Mouse (Mus musculus) liver, embryonic 14.5 days (tissue): Measurements from ENCODE around the gene Erf. TPM values are rescaled to one million over a fixed set of nuclear protein-coding genes. Genes with fewer than 3 reads are reported as not detected.

Experiments
- ATAC-seq: fragments of 200-750 bp; cut with Nextera tagmentation; 2 replicates; pipeline ENCODE4 v1.8.0; 2017; ENCODE audit warnings: moderate number of reproducible peaks, mild to moderate bottlenecking, moderate library complexity; ENCODE audit not compliant: insufficient read depth
- DNase-seq, 3 experiments: peaks; one replicate each; pipeline ENCODE4 v3.0.0-alpha.2; 2012 to 2013; ENCODE audit warnings: low read depth in 3 of 3, low spot score in 3 of 3
- H3K27ac ChIP-seq: fragments of 300-500 bp; sonication (generic); 2 replicates; pipeline ENCODE4 v1.5.1; 2014; ENCODE audit warnings: moderate library complexity, mild to moderate bottlenecking, control low read depth, inconsistent platforms
- H3K27me3 ChIP-seq: fragments of 300-500 bp; sonication (generic); 2 replicates; pipeline ENCODE4 v1.6.1; 2014; ENCODE audit warnings: mild to moderate bottlenecking, low read length, moderate library complexity; ENCODE audit not compliant: control insufficient read depth, insufficient read depth
- H3K36me3 ChIP-seq: fragments of 300-500 bp; sonication (generic); replicated peaks from 2 replicates; pipeline ENCODE4 v1.6.1; 2014; ENCODE audit warnings: low read depth; ENCODE audit not compliant: control insufficient read depth, insufficient read depth
- H3K4me1 ChIP-seq, 2 experiments: fragments of 200-500 bp in 1 of 2; fragments of 300-500 bp in 1 of 2; sonication (generic) in 1 of 2; replicated peaks; 2 replicates each; pipeline ENCODE4 v1.6.1; 2012 to 2014; ENCODE audit warnings: antibody characterized with exemption in 1 of 2, inconsistent platforms in 1 of 2, low read length in 1 of 2; ENCODE audit not compliant: control insufficient read depth in 2 of 2, insufficient read depth in 2 of 2
- H3K4me2 ChIP-seq: fragments of 300-500 bp; sonication (generic); 2 replicates; pipeline ENCODE4 v1.6.1; 2014; ENCODE audit warnings: low read depth, mild to moderate bottlenecking, control low read depth, moderate library complexity
- H3K4me3 ChIP-seq, 2 experiments: fragments of 200-500 bp in 1 of 2; fragments of 300-500 bp in 1 of 2; sonication (generic) in 1 of 2; 2 replicates each; pipeline ENCODE4 v1.5.1; 2012 to 2014; ENCODE audit warnings: low read depth in 2 of 2, low read length in 2 of 2, mild to moderate bottlenecking in 2 of 2, control low read depth in 1 of 2, inconsistent platforms in 1 of 2, moderate library complexity in 1 of 2; ENCODE audit not compliant: insufficient read depth in 1 of 2
- H3K9ac ChIP-seq: fragments of 300-500 bp; sonication (generic); replicated peaks from 2 replicates; pipeline ENCODE4 v1.6.1; 2014; ENCODE audit warnings: mild to moderate bottlenecking, control low read depth, moderate library complexity
- H3K9me3 ChIP-seq: fragments of 300-500 bp; sonication (generic); 2 replicates; pipeline ENCODE4 v1.6.1; 2016; ENCODE audit warnings: low read length, mixed read lengths; ENCODE audit not compliant: control insufficient read depth
- CTCF ChIP-seq: IDR thresholded peaks from 2 replicates; pipeline ENCODE4 v1.5.1; 2016; ENCODE audit warnings: antibody characterized with exemption, low read depth, control low read depth
- EP300 ChIP-seq: IDR thresholded peaks from 2 replicates; pipeline ENCODE4 v1.6.1; 2016; ENCODE audit warnings: antibody characterized with exemption, low read depth
- WGBS: fragments of 180-500 bp; shearing (Covaris S2); extraction: QIAGEN DNeasy Blood & Tissue Kit; methylation state at CpG from one replicate; pipeline ENCODE4 v1.1.7; 2014; ENCODE audit not compliant: insufficient replicate concordance; 5-methylcytosine and 5-hydroxymethylcytosine counted together
- microRNA-seq: library from miRNA; unstranded; fragments of <30 nt; microRNA quantifications from one replicate; pipeline ENCODE4, GENCODE M21; 2016
- polyA plus RNA-seq, 2 experiments: library from polyadenylated mRNA; depleted of rRNA in 1 of 2; stranded (reverse) in 1 of 2; unstranded in 1 of 2; fragments of >200 nt; fragmentation: Nextera tagmentation in 1 of 2; extraction: Ambion mirVana in 1 of 2; gene quantifications; 2 replicates each; pipeline versions ENCODE4 v1.2.1 to v1.2.3; 2012 to 2014

Erf gene
- polyA plus RNA-seq, 2 experiments, result 5.1 to 8.5 TPM

- no peak overlapping the region for H3K9ac ChIP-seq
- H3K4me2 ChIP-seq, result no peak overlapping the region; the same call in 1 of the 2 replicates
- DNase-seq (no peak), ATAC-seq (no peak)
- TF ChIP-seq EP300 (no peak), CTCF (no peak)
- H3K4me1 ChIP-seq, result peaks cover 17 to 28% of the 10 kb centered on the region in 2 experiments
- no peaks in the 10 kb centered on the region for H3K27me3 ChIP-seq
- H3K4me3 ChIP-seq, result no peak overlapping the region
- H3K9me3 ChIP-seq, result no peaks in the 10 kb centered on the region
- H3K27ac ChIP-seq, result no peak overlapping the region
- WGBS, result 40% methylated on average over 16 of the region's 16 CpGs
- H3K36me3 ChIP-seq, result peaks cover 82% of the 10 kb centered on the region
These were observed 45.0 kb downstream of the Erf start for GRCm38 (mm10) chr7:25205355-25206093.

DNA sequence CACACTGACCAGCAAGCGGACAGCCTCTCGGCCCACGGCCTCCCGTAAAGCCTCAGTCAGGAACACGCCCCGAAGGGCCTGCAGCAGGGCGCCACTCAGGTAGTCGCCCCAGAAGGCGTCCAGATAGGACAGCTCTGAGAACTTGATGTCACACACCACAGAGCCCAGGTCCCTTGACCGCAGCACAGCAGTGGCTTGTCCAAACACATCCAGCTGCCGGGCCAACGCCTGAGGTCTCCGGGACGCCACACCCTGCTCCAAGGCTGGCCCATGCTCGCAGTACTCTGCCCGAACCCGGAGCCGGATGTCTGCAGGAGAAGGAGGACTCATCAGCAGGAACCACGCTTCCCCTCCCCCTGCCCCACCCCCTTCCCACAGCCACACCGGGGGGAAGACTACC is 46.9 kb downstream of the Erf start:
- peaks cover 6 to 10% of the 10 kb centered on the region in 2 experiments for H3K4me1 ChIP-seq
- no peak overlapping the region for H3K27ac ChIP-seq

GRCm38 (mm10) chr7:25197384-25198018 is 53.1 kb downstream of the Erf start:
- ATAC-seq (no peak), DNase-seq (no peak)
- no peak overlapping the region for H3K9ac ChIP-seq
- H3K27me3 ChIP-seq, result no peaks in the 10 kb centered on the region
- H3K4me1 ChIP-seq, result peaks cover 34 to 37% of the 10 kb centered on the region in 2 experiments
- TF ChIP-seq CTCF (no peak), EP300 (no peak)
- H3K4me2 ChIP-seq, result no peak overlapping the region
- peaks cover 4% of the 10 kb centered on the region for H3K36me3 ChIP-seq
- no peak overlapping the region for H3K4me3 ChIP-seq
- H3K27ac ChIP-seq, result no peak overlapping the region
- WGBS, result 63% methylated on average over 10 of the region's 10 CpGs
- H3K9me3 ChIP-seq, result no peaks in the 10 kb centered on the region

More for the DNA sequence above, 46.9 kb downstream of the Erf start:
- TF ChIP-seq EP300, result no peak
- TF ChIP-seq CTCF, result no peak
- Histone ChIP-seq H3K9ac (no peak overlapping the region), H3K27me3 (no peaks in the 10 kb centered on the region), H3K36me3 (peaks cover 64% of the 10 kb centered on the region), H3K9me3 (no peaks in the 10 kb centered on the region), H3K4me2 (no peak overlapping the region), H3K4me3 (no peak overlapping the region)
- DNase-seq (no peak), ATAC-seq (no peak)
- WGBS, result 76% methylated on average over 19 of the region's 20 CpGs

DNA sequence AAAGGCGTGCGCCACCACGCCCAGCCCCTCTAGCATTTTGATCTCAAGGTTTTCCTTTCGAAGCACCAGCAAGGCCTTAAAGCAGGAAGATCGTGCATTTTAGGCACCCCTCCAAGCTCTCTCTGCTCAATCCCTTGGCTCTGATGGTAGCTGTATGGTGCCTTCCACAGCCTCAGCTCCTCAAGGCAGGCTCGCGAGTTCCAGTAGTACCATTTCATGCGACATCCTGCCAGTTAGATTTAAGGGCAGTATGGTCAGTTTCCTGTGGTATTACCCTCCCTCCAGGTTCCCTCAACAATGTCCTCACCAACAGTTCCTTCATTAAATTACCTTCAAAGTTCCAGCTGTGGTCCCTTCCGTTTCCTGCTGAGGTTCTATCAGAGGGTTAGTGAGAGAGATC is 54.5 kb downstream of the Erf start:
- Histone ChIP-seq H3K4me3 (no peak overlapping the region), H3K27me3 (no peaks in the 10 kb centered on the region), H3K4me2 (no peak overlapping the region), H3K27ac (peak overlapping the region; percentile 69), H3K9me3 (no peaks in the 10 kb centered on the region), H3K9ac (no peak overlapping the region), H3K36me3 (no peaks in the 10 kb centered on the region; the same call in 1 of the 2 replicates), H3K4me1 (peaks cover 34 to 37% of the 10 kb centered on the region in 2 experiments)
- DNase-seq, result no peak
- ATAC-seq, result no peak
- WGBS, result 53% methylated on average over 9 of the region's 9 CpGs
- no peak for TF ChIP-seq EP300
- no peak for TF ChIP-seq CTCF

DNA sequence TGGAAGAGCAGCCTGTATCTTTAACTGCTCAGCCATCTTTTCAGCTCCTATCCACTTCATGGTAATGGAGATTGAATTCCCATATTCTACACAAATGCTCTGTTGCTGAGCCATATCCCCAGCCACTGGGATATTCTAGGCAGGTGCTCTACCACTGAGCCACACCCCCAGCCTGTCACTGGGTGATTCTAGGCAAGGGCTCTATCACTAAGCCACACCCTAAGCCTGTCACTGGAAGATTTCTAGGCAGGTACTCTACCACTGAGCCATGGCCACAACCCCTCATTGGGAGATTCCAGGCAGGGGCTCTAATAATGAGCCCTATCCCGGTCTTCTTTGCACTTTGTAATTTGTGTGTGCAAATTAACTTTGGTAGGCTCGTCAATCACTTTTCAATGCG is 55.4 kb downstream of the Erf start:
- 81% methylated on average over 3 of the region's 3 CpGs for WGBS
- no peak overlapping the region for H3K4me3 ChIP-seq
- no peak overlapping the region; the same call in 1 of the 2 replicates for H3K9ac ChIP-seq
- H3K4me1 ChIP-seq, result peaks cover 34 to 37% of the 10 kb centered on the region in 2 experiments
- DNase-seq (peak; percentile 59 to 72 (median 64)), ATAC-seq (peak; percentile 97)
- no peaks in the 10 kb centered on the region for H3K9me3 ChIP-seq
- TF ChIP-seq EP300 (peak; percentile 78), CTCF (no peak)
- peak overlapping the region; percentile 48 for H3K4me2 ChIP-seq
- H3K27me3 ChIP-seq, result no peaks in the 10 kb centered on the region
- peak overlapping the region; percentile 69 for H3K27ac ChIP-seq
- no peaks in the 10 kb centered on the region for H3K36me3 ChIP-seq

Small RNA genes lying within 50 kb of the gene (microRNA-seq; reads per million reads assigned to microRNA genes)
- gene Mir7048, result not detected

Other genes with a start within 250 kb of the Erf start
- gene Atp1a3, start 244.8 kb downstream of the Erf start, polyA plus RNA-seq (2012; rRNA removed), result 0.38 and 0.50 TPM in 2 replicates
- 0.60 and 0.68 TPM in 2 replicates for gene Atp1a3, start 244.8 kb downstream of the Erf start, polyA plus RNA-seq (2014; fragmentation: Nextera tagmentation; extraction: Ambion mirVana)
- 4.9 and 6.1 TPM in 2 replicates for gene Grik5, start 178.4 kb downstream of the Erf start, polyA plus RNA-seq (2012; rRNA removed)
- 0.37 and 0.54 TPM in 2 replicates for gene Grik5, start 178.4 kb downstream of the Erf start, polyA plus RNA-seq (2014; fragmentation: Nextera tagmentation; extraction: Ambion mirVana)
- 6.3 and 6.9 TPM in 2 replicates for gene Zfp574, start 178.2 kb downstream of the Erf start, polyA plus RNA-seq (2012; rRNA removed)
- gene Zfp574, start 178.2 kb downstream of the Erf start, polyA plus RNA-seq (2014; fragmentation: Nextera tagmentation; extraction: Ambion mirVana), result 6.6 and 7.3 TPM in 2 replicates
- 0.73 and 0.74 TPM in 2 replicates for gene Pou2f2, start 71.0 kb downstream of the Erf start, polyA plus RNA-seq (2012; rRNA removed)
- 0.94 and 1.5 TPM in 2 replicates for gene Pou2f2, start 71.0 kb downstream of the Erf start, polyA plus RNA-seq (2014; fragmentation: Nextera tagmentation; extraction: Ambion mirVana)
- gene Dedd2, start 30.1 kb downstream of the Erf start, polyA plus RNA-seq (2012; rRNA removed), result 26.9 and 27.9 TPM in 2 replicates
- gene Dedd2, start 30.1 kb downstream of the Erf start, polyA plus RNA-seq (2014; fragmentation: Nextera tagmentation; extraction: Ambion mirVana), result 20.8 and 22.7 TPM in 2 replicates
- gene Zfp526, start 29.3 kb downstream of the Erf start, polyA plus RNA-seq (2012; rRNA removed), result 4.6 and 4.9 TPM in 2 replicates
- 2.1 TPM in 2 replicates for gene Zfp526, start 29.3 kb downstream of the Erf start, polyA plus RNA-seq (2014; fragmentation: Nextera tagmentation; extraction: Ambion mirVana)
- gene Gsk3a, start 12.9 kb downstream of the Erf start, polyA plus RNA-seq (2012; rRNA removed), result 48.6 and 55.6 TPM in 2 replicates
- 8.4 and 8.9 TPM in 2 replicates for gene Gsk3a, start 12.9 kb downstream of the Erf start, polyA plus RNA-seq (2014; fragmentation: Nextera tagmentation; extraction: Ambion mirVana)
- gene Cic, start 16.9 kb upstream of the Erf start, polyA plus RNA-seq (2012; rRNA removed), result 14.0 and 14.8 TPM in 2 replicates
- 9.7 and 12.3 TPM in 2 replicates for gene Cic, start 16.9 kb upstream of the Erf start, polyA plus RNA-seq (2014; fragmentation: Nextera tagmentation; extraction: Ambion mirVana)
- gene Pafah1b3, start 47.2 kb upstream of the Erf start, polyA plus RNA-seq (2012; rRNA removed), result 26.2 and 29.4 TPM in 2 replicates
- gene Pafah1b3, start 47.2 kb upstream of the Erf start, polyA plus RNA-seq (2014; fragmentation: Nextera tagmentation; extraction: Ambion mirVana), result 24.3 and 29.8 TPM in 2 replicates
- gene Prr19, start 50.6 kb upstream of the Erf start, polyA plus RNA-seq (2012; rRNA removed), result 0.03 and 0.04 TPM in 2 replicates
- gene Prr19, start 50.6 kb upstream of the Erf start, polyA plus RNA-seq (2014; fragmentation: Nextera tagmentation; extraction: Ambion mirVana), result not detected in 2 replicates
- 0.23 TPM in 1 of 2 replicates, not detected in the other for gene Tmem145, start 55.3 kb upstream of the Erf start, polyA plus RNA-seq (2012; rRNA removed)
- not detected in 2 replicates for gene Tmem145, start 55.3 kb upstream of the Erf start, polyA plus RNA-seq (2014; fragmentation: Nextera tagmentation; extraction: Ambion mirVana)
- gene Megf8, start 66.4 kb upstream of the Erf start, polyA plus RNA-seq (2012; rRNA removed), result 1.3 TPM in 2 replicates
- 0.53 and 0.71 TPM in 2 replicates for gene Megf8, start 66.4 kb upstream of the Erf start, polyA plus RNA-seq (2014; fragmentation: Nextera tagmentation; extraction: Ambion mirVana)
- not detected in 2 replicates for gene Cnfn, start 119.0 kb upstream of the Erf start, polyA plus RNA-seq (2012; rRNA removed)
- not detected in 2 replicates for gene Cnfn, start 119.0 kb upstream of the Erf start, polyA plus RNA-seq (2014; fragmentation: Nextera tagmentation; extraction: Ambion mirVana)
- 2.3 TPM in 2 replicates for gene Lipe, start 147.9 kb upstream of the Erf start, polyA plus RNA-seq (2012; rRNA removed)
- gene Lipe, start 147.9 kb upstream of the Erf start, polyA plus RNA-seq (2014; fragmentation: Nextera tagmentation; extraction: Ambion mirVana), result 0.38 and 0.72 TPM in 2 replicates
- gene Cxcl17, start 162.1 kb upstream of the Erf start, polyA plus RNA-seq (2012; rRNA removed), result not detected in 2 replicates
- gene Cxcl17, start 162.1 kb upstream of the Erf start, polyA plus RNA-seq (2014; fragmentation: Nextera tagmentation; extraction: Ambion mirVana), result not detected in 2 replicates
- 2.8 and 3.0 TPM in 2 replicates for gene Ceacam1, start 226.8 kb upstream of the Erf start, polyA plus RNA-seq (2012; rRNA removed)
- 3.8 and 4.3 TPM in 2 replicates for gene Ceacam1, start 226.8 kb upstream of the Erf start, polyA plus RNA-seq (2014; fragmentation: Nextera tagmentation; extraction: Ambion mirVana)